Mouse (Mus musculus): ENCODE measurements around the gene Zfp40. TPM values are rescaled to one million over a fixed set of nuclear protein-coding genes. Genes with fewer than 3 reads are reported as not detected.
"Not testable (repeated sequence)": the region's sequence is repeated elsewhere in the genome, so short reads cannot be mapped to it uniquely, and the experiment has no call there.

Zfp40 gene
- polyA plus RNA-seq (2015; fragmentation: Nextera tagmentation; extraction: Ambion mirVana), result 7.5 and 8.9 TPM in 2 replicates

DNA sequence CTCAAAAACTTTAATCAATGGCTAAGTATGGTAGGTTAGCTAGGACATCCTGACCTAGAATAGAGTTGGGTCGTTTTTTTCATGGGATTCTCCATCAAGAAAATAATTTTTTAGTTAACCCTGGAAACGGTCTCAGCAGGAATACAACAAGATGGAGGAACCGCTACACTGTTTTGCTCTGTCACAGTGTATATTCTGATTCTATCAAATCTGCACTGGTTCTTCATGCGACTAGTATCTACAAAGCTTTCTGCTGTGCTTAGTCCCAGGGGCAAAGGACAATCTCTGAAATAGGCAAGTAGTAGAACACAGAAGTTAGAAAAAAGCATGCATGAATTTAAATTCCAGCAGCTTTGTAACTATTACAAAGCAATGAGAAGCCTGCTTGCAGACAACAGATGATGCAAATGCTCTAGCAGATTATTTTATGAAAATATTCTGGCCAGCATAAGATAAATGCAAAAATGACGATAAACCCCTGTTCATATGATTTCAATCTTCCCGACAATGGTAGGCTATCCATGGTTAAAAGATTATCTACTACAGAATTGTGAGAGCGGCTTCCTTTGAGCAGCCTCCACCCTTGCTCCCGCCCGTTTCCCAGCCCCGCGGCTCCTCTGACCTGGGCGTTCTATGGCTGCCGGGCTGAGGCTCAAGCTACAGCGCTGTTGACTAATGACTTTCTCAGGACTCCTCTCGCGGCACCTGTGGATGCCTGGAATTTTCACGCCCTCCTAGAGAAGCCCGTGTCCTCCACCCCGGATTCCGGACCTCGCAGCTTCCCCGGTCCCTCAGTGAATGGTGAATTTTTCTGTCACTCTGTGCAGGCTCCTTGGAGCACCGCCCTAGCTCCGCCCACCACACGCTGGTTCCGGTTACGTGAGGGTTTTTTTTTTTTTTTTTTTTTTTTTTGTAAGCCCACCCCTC lies at the start of gene Zfp40:
Gene Zfp40, minus strand, starts transcription at position 800 of the 927 bp plus-strand sequence.
- Histone ChIP-seq H3K4me2 (peak within 1 kb of the TSS; percentile 65), H3K9me3 (replicated peaks) (no peaks in the 10 kb centered on the region), H3K27ac (peak within 1 kb of the TSS; percentile 85), H3K9ac (peak within 1 kb of the TSS; percentile 67), H3K36me3 (no peaks in the 10 kb centered on the region), H3K4me1 (replicated peaks) (peaks cover 6% of the 10 kb centered on the region), H3K27me3 (no peaks in the 10 kb centered on the region), H3K4me3 (peak within 1 kb of the TSS; percentile 74)
- WGBS, result 4% methylated on average over 27 of the region's 27 CpGs
- peak; percentile 100 for ATAC-seq (replicated peaks; ENCODE audit: insufficient number of reproducible peaks, insufficient read depth, low FRiP score, low read depth)

- no peak overlapping the region for H3K27ac ChIP-seq
- 73% methylated on average over 2 of the region's 2 CpGs for WGBS
- H3K4me1 ChIP-seq (replicated peaks), result no peaks in the 10 kb centered on the region
- H3K9me3 ChIP-seq (replicated peaks), result no peaks in the 10 kb centered on the region
- ATAC-seq (replicated peaks; ENCODE audit: insufficient number of reproducible peaks, insufficient read depth, low FRiP score, low read depth), result no peak
- no peak overlapping the region for H3K4me3 ChIP-seq
- H3K9ac ChIP-seq, result no peak overlapping the region
- no peaks in the 10 kb centered on the region for H3K27me3 ChIP-seq
- no peaks in the 10 kb centered on the region for H3K36me3 ChIP-seq
- H3K4me2 ChIP-seq, result no peak overlapping the region
Observed at GRCm38 (mm10) chr17:23218320-23218719, 25.3 kb upstream of the Zfp40 start.

GRCm38 (mm10) chr17:23199856-23200255 lies 6.8 kb upstream of the Zfp40 start:
- not testable (repeated sequence) for H3K27ac ChIP-seq; H3K4me2 ChIP-seq; H3K36me3 ChIP-seq; H3K9ac ChIP-seq; H3K4me1 ChIP-seq (replicated peaks); H3K4me3 ChIP-seq; ATAC-seq (replicated peaks; ENCODE audit: insufficient number of reproducible peaks, insufficient read depth, low FRiP score, low read depth); H3K9me3 ChIP-seq (replicated peaks); H3K27me3 ChIP-seq
- 0% methylated on average over 1 of the region's 1 CpGs for WGBS

DNA sequence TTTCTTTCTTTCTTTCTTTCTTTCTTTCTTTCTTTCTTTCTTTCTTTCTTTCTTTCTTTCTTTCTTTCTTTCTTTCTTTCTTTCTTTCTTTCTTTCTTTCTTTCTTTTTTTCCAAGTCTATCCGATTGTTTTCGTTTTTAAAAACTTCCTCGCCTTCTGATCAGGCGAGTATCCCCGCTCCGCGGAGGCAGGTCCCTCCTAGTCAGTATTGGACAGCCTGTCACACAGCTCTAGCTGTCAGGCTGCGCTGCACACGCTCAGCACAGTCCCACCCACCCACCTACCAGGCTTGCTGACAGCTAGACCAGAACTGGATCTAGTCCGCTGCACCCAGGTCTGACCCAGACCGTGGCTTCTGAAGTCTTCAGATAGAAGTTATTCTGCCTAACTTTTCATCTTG lies 389 bp upstream of the Zfp40 start:
- peaks cover 6% of the 10 kb centered on the region for H3K4me1 ChIP-seq (replicated peaks)
- no peaks in the 10 kb centered on the region for H3K36me3 ChIP-seq
- no peaks in the 10 kb centered on the region for H3K9me3 ChIP-seq (replicated peaks)
- ATAC-seq (replicated peaks; ENCODE audit: insufficient number of reproducible peaks, insufficient read depth, low FRiP score, low read depth), result peak; percentile 90
- H3K9ac ChIP-seq, result peak overlapping the region; percentile 46
- H3K27me3 ChIP-seq, result no peaks in the 10 kb centered on the region
- H3K4me2 ChIP-seq, result peak overlapping the region; percentile 61
- peak overlapping the region; percentile 74 for H3K4me3 ChIP-seq
- peak overlapping the region; percentile 48 for H3K27ac ChIP-seq
- WGBS, result 2% methylated on average over 11 of the region's 11 CpGs

GRCm38 (mm10) chr17:23187680-23188079 lies 5.4 kb downstream of the Zfp40 start:
- 53% methylated on average over 2 of the region's 2 CpGs for WGBS
- H3K9me3 ChIP-seq (replicated peaks), result no peaks in the 10 kb centered on the region
- peaks cover 6% of the 10 kb centered on the region for H3K4me1 ChIP-seq (replicated peaks)
- no peak overlapping the region for H3K27ac ChIP-seq
- H3K27me3 ChIP-seq, result no peaks in the 10 kb centered on the region
- peaks cover 21% of the 10 kb centered on the region for H3K36me3 ChIP-seq
- no peak for ATAC-seq (replicated peaks; ENCODE audit: insufficient number of reproducible peaks, insufficient read depth, low FRiP score, low read depth)
- H3K4me2 ChIP-seq, result no peak overlapping the region
- H3K9ac ChIP-seq, result no peak overlapping the region
- no peak overlapping the region for H3K4me3 ChIP-seq

Other genes starting within 250 kb of the Zfp40 start
- not detected in 2 replicates for gene Vmn2r-ps130, start 132.1 kb downstream of the Zfp40 start, polyA plus RNA-seq (2015; fragmentation: Nextera tagmentation; extraction: Ambion mirVana)
- not detected in 2 replicates for gene Vmn2r114, start 119.3 kb upstream of the Zfp40 start, polyA plus RNA-seq (2015; fragmentation: Nextera tagmentation; extraction: Ambion mirVana)
- gene Vmn2r115, start 150.5 kb upstream of the Zfp40 start, polyA plus RNA-seq (2015; fragmentation: Nextera tagmentation; extraction: Ambion mirVana), result not detected in 2 replicates
- gene Vmn2r116, start 191.4 kb upstream of the Zfp40 start, polyA plus RNA-seq (2015; fragmentation: Nextera tagmentation; extraction: Ambion mirVana), result not detected in 2 replicates

All from heart, embryonic 15.5 days (tissue).